ENCODE assay signal across 8 mouse cellular contexts in genomic region chr9:44921543-44921942, GRCm38 (mm10). TPM values are rescaled to one million over a fixed set of nuclear protein-coding genes. Genes with fewer than 3 reads are reported as not detected.
A peak's percentile ranks its signal among the peaks of the same experiment; 100 is the strongest.
DNase-seq lines count a peak whose midpoint lies in the region; ATAC-seq and TF ChIP-seq lines count a peak whose summit lies in the region.

No protein-coding gene starts in this region.

- H3K27me3 ChIP-seq in erythroblast, embryonic 14.5 days (ENCODE audit: control insufficient read depth) = no peaks in the 10 kb centered on the region
- no peaks in the 10 kb centered on the region for H3K27me3 ChIP-seq in megakaryocyte, embryonic 14.5 days (replicated peaks)
- no peaks in the 10 kb centered on the region for H3K27me3 ChIP-seq in liver, embryonic 12.5 days (replicated peaks)
- H3K27me3 ChIP-seq in stomach, postnatal 0 days (ENCODE audit: control insufficient read depth, insufficient read depth, low read length) = no peaks in the 10 kb centered on the region

- peak overlapping the region; percentile 100 for H3K4me3 ChIP-seq in erythroblast, embryonic 14.5 days (replicated peaks)
- H3K4me3 ChIP-seq in megakaryocyte, embryonic 14.5 days (replicated peaks) = peak overlapping the region; percentile 99
- peak overlapping the region; percentile 99 for H3K4me3 ChIP-seq in liver, embryonic 12.5 days
- peak overlapping the region; percentile 89; the same call in 1 of the 2 replicates for H3K4me3 ChIP-seq in stomach, postnatal 0 days (ENCODE audit: low read depth, low read length)

- TF ChIP-seq EP300 in stomach, postnatal 0 days (optimal IDR thresholded peaks at IDR 0.05) = no peak

- H3K27ac ChIP-seq in liver, embryonic 12.5 days = peak overlapping the region; percentile 86
- peak overlapping the region; percentile 94 for H3K27ac ChIP-seq in stomach, postnatal 0 days (replicated peaks)

- H3K9ac ChIP-seq in liver, embryonic 12.5 days = peak overlapping the region; percentile 98
- no peak overlapping the region for H3K9ac ChIP-seq in stomach, postnatal 0 days (ENCODE audit: low read length)

- peaks cover 24% of the 10 kb centered on the region for H3K36me3 ChIP-seq in erythroblast, embryonic 14.5 days (ENCODE audit: control insufficient read depth)
- H3K36me3 ChIP-seq in megakaryocyte, embryonic 14.5 days (replicated peaks; ENCODE audit: low read length) = peaks cover 41% of the 10 kb centered on the region
- H3K36me3 ChIP-seq in liver, embryonic 12.5 days = peaks cover 15% of the 10 kb centered on the region
- no peaks in the 10 kb centered on the region for H3K36me3 ChIP-seq in stomach, postnatal 0 days (ENCODE audit: control insufficient read depth, insufficient read depth, low read length)

- ATAC-seq in erythroblast, adult 5-6 weeks (replicated peaks; ENCODE audit: low FRiP score, poor library complexity, severe bottlenecking) = no peak
- no peak for ATAC-seq in megakaryocyte, adult 5-6 weeks (ENCODE audit: poor library complexity, severe bottlenecking)
- no peak for ATAC-seq in liver, embryonic 12.5 days
- no peak for ATAC-seq in stomach, postnatal 0 days (ENCODE audit: low FRiP score, low TSS enrichment)

- H3K4me2 ChIP-seq in liver, embryonic 12.5 days = peak overlapping the region; percentile 74
- peak overlapping the region; percentile 61 for H3K4me2 ChIP-seq in stomach, postnatal 0 days (replicated peaks; ENCODE audit: low read depth)

- peak; percentile 30 for TF ChIP-seq CTCF in stomach, postnatal 0 days (IDR thresholded peaks at IDR 0.05; ENCODE audit: low read depth)

- no peaks in the 10 kb centered on the region for H3K9me3 ChIP-seq in erythroblast, embryonic 14.5 days (ENCODE audit: control insufficient read depth, low read length)
- no peaks in the 10 kb centered on the region for H3K9me3 ChIP-seq in megakaryocyte, embryonic 14.5 days
- H3K9me3 ChIP-seq in liver, embryonic 12.5 days (replicated peaks) = no peaks in the 10 kb centered on the region
- no peaks in the 10 kb centered on the region for H3K9me3 ChIP-seq in stomach, postnatal 0 days (ENCODE audit: control insufficient read depth, low read length)

- no peak for DNase-seq in stomach, postnatal 0 days (ENCODE audit: low spot score)
- DNase-seq in gastrocnemius, postnatal 4 days (ENCODE audit: low spot score in 2 of 2) = no peak
- no peak for DNase-seq in adrenal gland, postnatal 4 days (ENCODE audit: low spot score in 2 of 2)

- H3K4me1 ChIP-seq in erythroblast, embryonic 14.5 days (ENCODE audit: control insufficient read depth) = peaks cover 26% of the 10 kb centered on the region
- peaks cover 25% of the 10 kb centered on the region for H3K4me1 ChIP-seq in megakaryocyte, embryonic 14.5 days
- peaks cover 25% of the 10 kb centered on the region for H3K4me1 ChIP-seq in liver, embryonic 12.5 days
- no peaks in the 10 kb centered on the region for H3K4me1 ChIP-seq in stomach, postnatal 0 days (replicated peaks; ENCODE audit: control insufficient read depth, insufficient read depth)

- 68% methylated on average over 2 of the region's 2 CpGs for WGBS in liver, embryonic 12.5 days (ENCODE audit: insufficient replicate concordance)
- 72% methylated on average over 2 of the region's 2 CpGs for WGBS in stomach, postnatal 0 days

RNA-seq across cellular contexts. Expression of gene Atp5l, which starts 1.0 kb away (rescaled TPM):
- 7.2 and 8.5 TPM in 2 replicates for polyA plus RNA-seq in erythroblast, embryonic 14.5 days (2012)
- 219 and 228 TPM in 2 replicates for total RNA-seq in erythroblast, adult 5-6 weeks (2015; ENCODE audit: low replicate concordance)
- 38.1 and 117 TPM in 2 replicates for total RNA-seq in erythroblast, adult 5-6 weeks (2017; ENCODE audit: low replicate concordance)
- 26.7 and 39.7 TPM in 2 replicates for polyA plus RNA-seq in megakaryocyte, embryonic 14.5 days (2012; ENCODE audit: insufficient read depth, low replicate concordance)
- 490 and 523 TPM in 2 replicates for total RNA-seq in megakaryocyte, adult 5-6 weeks (2015)
- 117 and 122 TPM in 2 replicates for total RNA-seq in megakaryocyte, adult 5-6 weeks (2017)
- 523 and 553 TPM in 2 replicates for polyA plus RNA-seq in liver, embryonic 12.5 days (2016; fragmentation: Nextera tagmentation; extraction: Ambion mirVana)
- polyA plus RNA-seq in stomach, postnatal 0 days (2015; fragmentation: Nextera tagmentation; extraction: Ambion mirVana) = 1,024 and 1,071 TPM in 2 replicates
- total RNA-seq in gastrocnemius, postnatal 4 days (2021) = 100 to 1,000 TPM; 631 to 643 TPM
- total RNA-seq in adrenal gland, postnatal 4 days (2021) = 100 to 1,000 TPM; 458 to 535 TPM

RNA-seq across cellular contexts. Expression of gene Kmt2a, which starts 40.4 kb away (rescaled TPM):
- polyA plus RNA-seq in erythroblast, embryonic 14.5 days (2012) = 0.29 and 0.38 TPM in 2 replicates
- 15.8 and 32.8 TPM in 2 replicates for total RNA-seq in erythroblast, adult 5-6 weeks (2015; ENCODE audit: low replicate concordance)
- 6.0 and 7.8 TPM in 2 replicates for total RNA-seq in erythroblast, adult 5-6 weeks (2017; ENCODE audit: low replicate concordance)
- polyA plus RNA-seq in megakaryocyte, embryonic 14.5 days (2012; ENCODE audit: insufficient read depth, low replicate concordance) = 3.1 and 5.9 TPM in 2 replicates
- 32.8 and 44.7 TPM in 2 replicates for total RNA-seq in megakaryocyte, adult 5-6 weeks (2015)
- total RNA-seq in megakaryocyte, adult 5-6 weeks (2017) = 5.5 and 15.9 TPM in 2 replicates
- 7.3 and 8.4 TPM in 2 replicates for polyA plus RNA-seq in liver, embryonic 12.5 days (2016; fragmentation: Nextera tagmentation; extraction: Ambion mirVana)
- 3.9 and 4.3 TPM in 2 replicates for polyA plus RNA-seq in stomach, postnatal 0 days (2015; fragmentation: Nextera tagmentation; extraction: Ambion mirVana)
- total RNA-seq in gastrocnemius, postnatal 4 days (2021) = 10 to 100 TPM; 27.6 to 31.5 TPM
- total RNA-seq in adrenal gland, postnatal 4 days (2021) = 10 to 100 TPM; 38.2 to 40.3 TPM

RNA-seq across cellular contexts. Expression of gene Ube4a, which starts 43.9 kb away (rescaled TPM):
- polyA plus RNA-seq in erythroblast, embryonic 14.5 days (2012) = 0.21 and 0.31 TPM in 2 replicates
- 19.0 and 38.2 TPM in 2 replicates for total RNA-seq in erythroblast, adult 5-6 weeks (2015; ENCODE audit: low replicate concordance)
- total RNA-seq in erythroblast, adult 5-6 weeks (2017; ENCODE audit: low replicate concordance) = 29.6 and 53.4 TPM in 2 replicates
- polyA plus RNA-seq in megakaryocyte, embryonic 14.5 days (2012; ENCODE audit: insufficient read depth, low replicate concordance) = 0.76 and 2.0 TPM in 2 replicates
- 43.0 and 53.3 TPM in 2 replicates for total RNA-seq in megakaryocyte, adult 5-6 weeks (2015)
- total RNA-seq in megakaryocyte, adult 5-6 weeks (2017) = 30.3 and 33.3 TPM in 2 replicates
- 14.8 and 15.1 TPM in 2 replicates for polyA plus RNA-seq in liver, embryonic 12.5 days (2016; fragmentation: Nextera tagmentation; extraction: Ambion mirVana)
- 11.7 and 14.3 TPM in 2 replicates for polyA plus RNA-seq in stomach, postnatal 0 days (2015; fragmentation: Nextera tagmentation; extraction: Ambion mirVana)
- total RNA-seq in gastrocnemius, postnatal 4 days (2021) = 10 to 100 TPM; 41.2 to 43.0 TPM
- 10 to 100 TPM; 81.6 to 90.5 TPM for total RNA-seq in adrenal gland, postnatal 4 days (2021)

RNA-seq across cellular contexts. Expression of gene Cd3g, which starts 58.7 kb away (rescaled TPM):
- not detected in 2 replicates for polyA plus RNA-seq in erythroblast, embryonic 14.5 days (2012)
- total RNA-seq in erythroblast, adult 5-6 weeks (2015; ENCODE audit: low replicate concordance) = 6.9 TPM in 1 of 2 replicates, not detected in the other
- total RNA-seq in erythroblast, adult 5-6 weeks (2017; ENCODE audit: low replicate concordance) = 0.98 and 6.6 TPM in 2 replicates
- not detected in 2 replicates for polyA plus RNA-seq in megakaryocyte, embryonic 14.5 days (2012; ENCODE audit: insufficient read depth, low replicate concordance)
- 6.2 and 11.0 TPM in 2 replicates for total RNA-seq in megakaryocyte, adult 5-6 weeks (2015)
- total RNA-seq in megakaryocyte, adult 5-6 weeks (2017) = 14.8 and 17.2 TPM in 2 replicates
- polyA plus RNA-seq in liver, embryonic 12.5 days (2016; fragmentation: Nextera tagmentation; extraction: Ambion mirVana) = not detected in 2 replicates
- 0.16 and 0.39 TPM in 2 replicates for polyA plus RNA-seq in stomach, postnatal 0 days (2015; fragmentation: Nextera tagmentation; extraction: Ambion mirVana)
- total RNA-seq in gastrocnemius, postnatal 4 days (2021) = under 1 TPM in 1 of 2 experiments, not detected in 1; 0.88 TPM
- under 1 TPM in 1 of 2 experiments, not detected in 1; 0.76 TPM for total RNA-seq in adrenal gland, postnatal 4 days (2021)
